Mouse (Mus musculus): ENCODE results near the gene Ppm1l.

The Ppm1l gene

DNA sequence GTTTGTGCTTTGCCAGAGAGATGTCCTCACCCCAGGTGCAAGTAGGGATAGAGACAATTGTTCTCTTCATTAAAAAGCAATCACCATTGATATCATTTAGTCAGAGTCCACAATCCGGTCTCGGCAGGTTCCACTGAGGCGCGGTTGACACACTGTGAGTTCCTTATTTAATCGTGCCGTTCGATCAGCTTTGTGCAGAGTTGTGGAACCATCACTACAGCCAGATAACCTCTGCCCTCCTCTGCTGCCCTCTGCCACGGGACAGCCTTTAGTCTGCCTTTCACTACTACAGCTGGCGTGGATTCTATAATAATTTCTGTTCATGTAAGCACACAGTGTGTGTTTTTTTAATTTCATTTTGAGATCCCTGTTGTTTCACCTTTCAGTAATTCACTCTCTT lies 17.2 kb downstream of the Ppm1l start:
- DNase-seq (ENCODE audit: low read depth, low spot score): no peak

DNA sequence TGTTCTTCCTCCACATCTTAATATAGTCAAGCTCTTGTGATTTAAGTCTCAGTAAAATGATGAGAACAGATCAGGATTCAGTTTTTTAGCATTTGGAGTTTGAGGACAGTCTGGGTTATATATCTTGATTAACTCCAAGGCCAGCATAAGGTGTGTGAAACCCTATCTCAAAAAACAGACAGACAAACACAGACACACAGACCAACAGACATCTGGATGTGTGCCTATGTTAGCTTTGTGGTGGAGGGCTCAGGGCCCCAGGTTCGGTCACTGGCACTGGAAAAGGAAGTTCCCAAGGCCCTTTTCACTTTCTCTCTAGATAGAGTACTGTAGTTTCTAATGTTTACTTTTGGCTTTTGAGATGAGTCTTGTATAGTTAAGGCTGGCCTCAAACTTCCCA lies 23.8 kb downstream of the Ppm1l start:
- DNase-seq (ENCODE audit: low read depth, low spot score): no peak

DNA sequence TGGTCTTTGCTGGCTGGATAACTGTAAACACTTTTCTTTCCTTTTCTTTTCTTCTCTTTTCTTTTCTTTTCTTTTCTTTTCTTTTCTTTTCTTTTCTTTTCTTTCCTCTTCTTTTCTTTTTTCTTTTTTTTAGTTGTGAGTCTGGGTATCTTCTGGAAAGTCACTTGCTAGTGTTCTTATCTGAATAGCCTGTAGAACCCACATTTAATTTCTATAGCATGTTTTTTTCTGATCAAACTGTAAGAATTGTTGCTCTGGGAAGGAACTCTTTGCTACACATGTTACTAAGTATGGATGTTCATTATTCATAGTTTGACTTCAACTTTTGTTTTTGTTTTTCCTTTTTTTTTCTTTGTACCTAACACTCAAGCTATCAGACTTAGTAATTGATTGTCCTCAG lies 24.3 kb downstream of the Ppm1l start:
- no peak for DNase-seq (ENCODE audit: low read depth, low spot score)

- no peak for DNase-seq (ENCODE audit: low read depth, low spot score)
These were observed 24.9 kb downstream of the Ppm1l start for GRCm38 (mm10) chr3:69341514-69341913.

GRCm38 (mm10) chr3:69342247-69342921 lies 25.7 kb downstream of the Ppm1l start:
- DNase-seq (ENCODE audit: low read depth, low spot score): no peak

DNA sequence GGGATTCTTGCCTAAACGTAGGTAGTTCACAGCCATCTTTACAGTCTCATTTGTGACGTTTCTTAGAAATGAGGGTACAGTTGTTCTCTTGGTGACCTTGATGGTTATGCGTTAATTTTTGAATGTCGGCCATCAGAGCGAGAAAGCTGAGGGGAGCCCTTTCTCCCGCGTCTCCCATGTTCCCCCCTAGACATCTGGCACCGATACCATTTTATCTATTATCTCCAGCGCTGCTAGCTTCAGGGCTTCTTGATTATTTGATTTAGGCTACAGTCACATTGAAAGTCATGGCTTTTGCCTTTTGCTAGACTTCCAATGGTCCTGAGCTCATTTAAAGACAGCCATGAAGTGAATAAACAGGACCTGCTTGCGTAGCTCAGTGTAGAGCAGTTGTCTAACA lies 26.5 kb downstream of the Ppm1l start:
- DNase-seq (ENCODE audit: low read depth, low spot score): no peak

GRCm38 (mm10) chr3:69346514-69346913 lies 29.9 kb downstream of the Ppm1l start:
- no peak for DNase-seq (ENCODE audit: low read depth, low spot score)

GRCm38 (mm10) chr3:69348197-69348920 lies 31.7 kb downstream of the Ppm1l start:
- no peak for DNase-seq (ENCODE audit: low read depth, low spot score)

- no peak for DNase-seq (ENCODE audit: low read depth, low spot score)
These were observed 32.2 kb downstream of the Ppm1l start for GRCm38 (mm10) chr3:69348921-69349237.

- no peak for DNase-seq (ENCODE audit: low read depth, low spot score)
These were observed 33.3 kb downstream of the Ppm1l start for GRCm38 (mm10) chr3:69349973-69350372.

DNA sequence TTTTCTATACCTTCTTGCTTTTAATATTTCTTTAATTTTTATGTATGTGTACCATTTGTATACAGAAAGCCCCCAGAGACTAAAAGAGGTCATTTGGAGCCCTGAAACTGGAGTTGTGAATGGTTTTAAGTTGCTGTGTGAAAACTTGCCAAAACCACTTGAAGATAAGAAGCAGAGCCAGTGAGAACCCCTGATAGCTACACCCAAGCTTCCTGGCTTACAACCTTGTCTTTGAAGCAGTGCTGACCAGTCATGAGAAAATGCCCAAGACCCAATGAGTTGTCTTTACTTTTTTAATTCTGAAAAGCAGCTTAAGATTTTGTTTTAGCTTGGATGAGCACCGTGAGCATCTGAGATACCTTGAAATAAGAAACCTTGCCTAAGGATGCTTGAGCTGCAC lies 35.5 kb downstream of the Ppm1l start:
- DNase-seq (ENCODE audit: low read depth, low spot score): no peak

DNA sequence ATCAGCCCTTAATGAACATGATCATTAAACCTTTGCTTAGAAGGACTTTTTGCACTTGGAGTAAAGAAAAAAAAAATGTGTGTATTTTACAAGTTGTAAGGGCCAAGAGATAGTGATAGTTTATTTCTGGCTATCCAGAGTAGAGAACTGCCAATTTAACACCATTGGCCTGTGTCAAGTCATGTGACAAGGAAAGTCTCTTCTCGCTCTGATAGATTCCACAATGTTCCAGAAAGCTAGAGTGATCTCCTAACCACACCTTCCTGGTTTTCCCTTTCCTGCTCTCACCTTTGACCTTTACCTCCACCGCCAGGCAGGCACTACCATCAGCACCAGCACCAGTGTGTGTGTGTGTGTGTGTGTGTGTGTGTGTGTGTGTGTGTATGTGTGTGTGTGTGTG lies 38.0 kb downstream of the Ppm1l start:
- no peak for DNase-seq (ENCODE audit: low read depth, low spot score)

DNA sequence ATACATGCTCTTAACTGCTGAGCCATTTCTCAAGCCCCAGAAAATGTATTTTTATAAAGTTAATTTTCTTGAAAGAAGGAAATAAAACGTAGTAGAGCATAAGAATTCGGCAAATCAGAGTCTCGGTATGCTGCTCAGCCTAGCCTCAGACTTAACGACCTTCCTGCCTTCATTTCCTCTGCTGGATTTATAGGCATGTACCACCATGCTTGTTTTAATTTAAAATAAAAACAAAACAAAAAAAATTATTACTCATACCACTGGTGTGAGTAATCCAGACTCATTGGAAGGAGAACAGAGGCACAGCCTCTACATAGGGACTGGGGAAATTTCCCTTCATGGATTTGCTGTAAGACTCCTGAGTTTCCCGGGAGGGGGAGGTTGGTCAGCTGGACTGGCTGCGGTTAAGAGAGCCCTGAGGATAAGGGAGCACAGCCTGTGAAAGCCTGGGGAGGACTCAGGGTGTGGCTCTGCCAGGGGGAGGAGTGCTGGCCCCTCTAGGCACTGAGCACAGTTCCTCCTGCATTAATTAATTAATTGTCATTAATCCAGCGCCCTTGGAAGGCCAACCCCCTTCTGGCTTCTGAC lies 39.5 kb downstream of the Ppm1l start:
- no peak for DNase-seq (ENCODE audit: low read depth, low spot score)

DNA sequence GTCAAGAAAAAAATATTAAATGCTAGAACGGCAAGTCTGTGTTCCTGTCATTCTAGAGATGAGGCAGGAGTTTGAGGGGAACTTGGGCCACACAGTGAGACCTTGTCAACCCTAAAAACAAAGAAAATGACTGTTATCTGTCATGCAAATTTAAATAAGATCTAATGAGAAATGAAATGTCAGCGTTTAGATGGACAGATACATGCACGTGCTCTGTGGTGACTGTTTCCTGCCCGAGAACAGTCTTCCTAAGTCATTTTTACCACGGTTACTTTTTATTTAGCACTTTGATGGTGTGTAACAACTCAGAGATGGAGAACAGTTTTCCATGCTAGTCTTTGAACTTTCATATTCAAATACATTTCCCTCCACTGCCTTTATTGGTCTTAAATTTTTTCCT lies 40.1 kb downstream of the Ppm1l start:
- no peak for DNase-seq (ENCODE audit: low read depth, low spot score)

GRCm38 (mm10) chr3:69357897-69358619 lies 41.4 kb downstream of the Ppm1l start:
- no peak for DNase-seq (ENCODE audit: low read depth, low spot score)

GRCm38 (mm10) chr3:69358620-69358964 lies 41.9 kb downstream of the Ppm1l start:
- DNase-seq (ENCODE audit: low read depth, low spot score): no peak

GRCm38 (mm10) chr3:69360263-69360895 lies 43.7 kb downstream of the Ppm1l start:
- DNase-seq (ENCODE audit: low read depth, low spot score): no peak

- DNase-seq (ENCODE audit: low read depth, low spot score): no peak
These were observed 45.1 kb downstream of the Ppm1l start for GRCm38 (mm10) chr3:69361487-69362349.

GRCm38 (mm10) chr3:69362350-69362790 lies 45.7 kb downstream of the Ppm1l start:
- DNase-seq (ENCODE audit: low read depth, low spot score): no peak

DNA sequence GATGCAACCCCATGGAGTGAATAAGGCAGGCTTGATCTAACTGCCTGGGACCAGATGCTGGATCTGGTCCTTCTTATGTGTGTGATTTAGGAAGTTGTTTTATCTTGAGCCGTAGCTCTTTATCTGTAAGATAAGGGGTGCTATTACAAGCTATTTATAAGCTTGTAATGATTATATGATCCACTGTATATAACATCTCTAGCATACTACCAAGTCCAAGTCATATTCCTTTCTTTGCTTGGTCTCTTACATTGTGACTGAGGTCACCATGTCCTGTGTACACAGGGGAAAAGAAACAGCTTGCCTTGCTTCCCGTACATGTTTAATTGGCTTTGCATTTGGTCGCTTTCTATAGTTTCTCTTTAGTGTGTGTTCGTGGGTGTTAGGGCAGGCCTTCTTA lies 46.2 kb downstream of the Ppm1l start:
- DNase-seq (ENCODE audit: low read depth, low spot score): no peak

- DNase-seq (ENCODE audit: low read depth, low spot score): no peak
These were observed 47.5 kb downstream of the Ppm1l start for GRCm38 (mm10) chr3:69364151-69364550.
